Mouse (Mus musculus) small intestine, adult 2 months (tissue): ENCODE measurements at regions not wholly inside any gene's neighbourhood (a gene's known extent, or its start where the extent isn't known, plus 50 kb on each side); places are given as distances from the start of the nearest gene placed in this dataset.

ENCODE experiments used
- CTCF ChIP-seq: fragments of 200-500 bp; IDR thresholded peaks from 2 replicates; pipeline ENCODE4 v1.5.1; 2012; ENCODE audit warnings: low read depth, mild to moderate bottlenecking, control low read depth, inconsistent platforms, low read length, moderate library complexity, mixed read lengths; ENCODE audit not compliant: insufficient replicate concordance, insufficient read length; ENCODE audit errors: extremely low read depth
- POLR2A ChIP-seq: fragments of 200-500 bp; IDR thresholded peaks from 2 replicates; pipeline ENCODE4 v1.6.1; 2012; ENCODE audit warnings: low read depth, mild to moderate bottlenecking, control low read depth, inconsistent platforms, low read length, moderate library complexity

DNA sequence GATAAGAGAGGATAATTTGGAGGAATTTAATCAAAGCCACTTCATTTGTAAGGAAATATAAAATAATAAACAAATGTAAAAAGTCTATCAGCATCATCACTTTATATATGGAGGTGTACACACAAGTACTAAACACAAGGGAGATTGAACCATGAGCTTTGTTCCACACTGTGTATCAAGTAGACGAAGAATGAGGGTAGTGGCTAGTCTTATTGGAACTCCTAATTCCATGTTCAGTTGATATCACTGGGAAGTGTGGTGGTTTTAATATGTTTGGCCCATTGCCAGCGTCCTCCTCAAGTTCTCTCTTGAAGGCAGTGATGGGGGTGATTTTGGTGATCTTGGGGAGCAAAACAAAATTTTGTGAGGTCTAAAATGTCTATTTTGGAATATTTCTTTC is 165.2 kb upstream of the Tmprss15 start:
- TF ChIP-seq CTCF (no peak), POLR2A (no peak)
